Mouse (Mus musculus): ENCODE data around the gene Soat1.
A peak's percentile ranks its signal among the peaks of the same experiment; 100 is the strongest.
"Not testable (repeated sequence)": the region's sequence is repeated elsewhere in the genome, so short reads cannot be mapped to it uniquely, and the experiment has no call there.

The Soat1 gene

GRCm38 (mm10) chr1:156425746-156426145 is 48.4 kb downstream of the Soat1 start:
- DNase-seq (ENCODE audit: low spot score), result no peak

- DNase-seq (ENCODE audit: low spot score), result no peak
Measured at GRCm38 (mm10) chr1:156424054-156424453, 50.1 kb downstream of the Soat1 start.

GRCm38 (mm10) chr1:156423493-156423892 is 50.6 kb downstream of the Soat1 start:
- no peak for DNase-seq (ENCODE audit: low spot score)

GRCm38 (mm10) chr1:156422856-156423255 is 51.3 kb downstream of the Soat1 start:
- no peak for DNase-seq (ENCODE audit: low spot score)

GRCm38 (mm10) chr1:156420671-156421297 is 53.3 kb downstream of the Soat1 start, which contains the start of gene Axdnd1:
Axdnd1 (minus strand) TSS chr1:156421159.
- peak; percentile 67 for DNase-seq (ENCODE audit: low spot score)

GRCm38 (mm10) chr1:156418170-156418569 is 56.0 kb downstream of the Soat1 start:
- DNase-seq (ENCODE audit: low spot score), result no peak

- DNase-seq (ENCODE audit: low spot score), result no peak
Measured at GRCm38 (mm10) chr1:156408521-156408920, 65.6 kb downstream of the Soat1 start.

GRCm38 (mm10) chr1:156408004-156408403 is 66.1 kb downstream of the Soat1 start:
- no peak for DNase-seq (ENCODE audit: low spot score)

- DNase-seq (ENCODE audit: low spot score), result no peak
Measured at GRCm38 (mm10) chr1:156403251-156403650, 70.9 kb downstream of the Soat1 start.

- no peak for DNase-seq (ENCODE audit: low spot score)
Measured at GRCm38 (mm10) chr1:156402491-156402890, 71.6 kb downstream of the Soat1 start.

GRCm38 (mm10) chr1:156400159-156400558 is 74.0 kb downstream of the Soat1 start:
- DNase-seq (ENCODE audit: low spot score), result not testable (repeated sequence)

GRCm38 (mm10) chr1:156393148-156393547 is 81.0 kb downstream of the Soat1 start:
- no peak for DNase-seq (ENCODE audit: low spot score)

GRCm38 (mm10) chr1:156386880-156387279 is 87.3 kb downstream of the Soat1 start:
- no peak for DNase-seq (ENCODE audit: low spot score)

GRCm38 (mm10) chr1:156386232-156386631 is 87.9 kb downstream of the Soat1 start:
- no peak for DNase-seq (ENCODE audit: low spot score)

- no peak for DNase-seq (ENCODE audit: low spot score)
Measured at GRCm38 (mm10) chr1:156381217-156381616, 92.9 kb downstream of the Soat1 start.
